ENCODE assay signal across 23 mouse cellular contexts in the genomic region with DNA sequence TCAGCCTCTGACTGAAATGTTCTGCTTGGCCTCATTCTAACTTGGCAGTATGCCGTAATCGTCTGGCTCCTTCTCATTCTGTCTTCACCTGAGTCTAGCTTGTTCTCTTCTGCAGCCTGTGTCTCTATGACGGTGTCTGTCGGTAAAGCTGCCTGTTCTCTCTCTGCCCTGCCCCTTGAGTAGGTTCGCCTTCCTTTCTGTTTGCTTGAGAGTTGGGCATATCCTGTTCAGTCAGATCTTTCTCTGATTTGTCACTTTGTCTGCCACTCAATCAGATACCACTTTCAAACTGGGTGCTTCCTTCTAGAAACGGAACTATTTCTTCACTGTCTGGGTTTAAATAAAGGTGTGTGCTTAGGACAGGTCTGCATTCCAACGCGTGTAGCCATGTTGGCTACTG. TPM values are rescaled to one million over a fixed set of nuclear protein-coding genes. Genes with fewer than 3 reads are reported as not detected.
A peak's percentile ranks its signal among the peaks of the same experiment; 100 is the strongest.
DNase-seq lines count a peak whose midpoint lies in the region; ATAC-seq and TF ChIP-seq lines count a peak whose summit lies in the region.
"Had no signal": no experiment of that assay in that cellular context is flagged by ENCODE, and none has a peak within 500 bp of the region (broad histone marks: within the 10 kb centered on the region; RNA-seq: fewer than 3 reads in every experiment).

No protein-coding gene starts in this region.

- no peak for TF ChIP-seq EP300 in stomach, postnatal 0 days (optimal IDR thresholded peaks at IDR 0.05)

- TF ChIP-seq POLR2A in thymus, adult 2 months (IDR thresholded peaks at IDR 0.05; ENCODE audit: control insufficient read depth, extremely low read depth, insufficient read depth, low read length, poor library complexity), result no peak

- no peak overlapping the region for H3K4me3 ChIP-seq in thymus, adult 2 months (ENCODE audit: control insufficient read depth, insufficient read depth, low read length)
- H3K4me3 ChIP-seq in stomach, postnatal 0 days (ENCODE audit: low read depth, low read length), result no peak overlapping the region
- H3K4me3 ChIP-seq: forebrain, embryonic 15.5 days; hindbrain, embryonic 12.5 days; kidney, embryonic 15.5 days; left cerebral cortex, adult 2 months; liver, embryonic 12.5 days; midbrain, embryonic 12.5 days; neural tube, embryonic 13.5 days had no signal

- ATAC-seq in stomach, postnatal 0 days (ENCODE audit: low FRiP score, low TSS enrichment), result peak; percentile 55
- ATAC-seq in erythroid progenitor cell, adult 5-6 weeks (replicated peaks; ENCODE audit: low FRiP score, poor library complexity, severe bottlenecking), result no peak
- ATAC-seq: forebrain, embryonic 15.5 days; intestine, embryonic 16.5 days; liver, embryonic 12.5 days had no signal

- no peak overlapping the region for H3K9ac ChIP-seq in stomach, postnatal 0 days (ENCODE audit: low read length)
- H3K9ac ChIP-seq: forebrain, embryonic 15.5 days; hindbrain, embryonic 12.5 days; kidney, embryonic 15.5 days; liver, embryonic 12.5 days; lung, embryonic 14.5 days; midbrain, embryonic 12.5 days; neural tube, embryonic 13.5 days had no signal

- no peak for DNase-seq in thymus, adult 2 months
- DNase-seq in thymus, postnatal 36 days, result no peak
- peak; percentile 91 for DNase-seq in CD4-positive, CD25-positive, alpha-beta regulatory T cell, adult 2 months (ENCODE audit: low read depth, low spot score)
- DNase-seq in T-cell, adult 2 months (ENCODE audit: low spot score), result peak; percentile 61
- no peak for DNase-seq in stomach, postnatal 0 days (ENCODE audit: low spot score)
- no peak for DNase-seq in lung, postnatal 4 days
- DNase-seq: adrenal gland, postnatal 10 days; cerebellum, adult 9-10 months; heart, postnatal 14 days; kidney, postnatal 4 days; layer of hippocampus, adult 9-11 months; lung, embryonic 14.5 days had no signal

- H3K9me3 ChIP-seq in stomach, postnatal 0 days (ENCODE audit: control insufficient read depth, low read length), result no peaks in the 10 kb centered on the region
- H3K9me3 ChIP-seq: forebrain, embryonic 15.5 days; hindbrain, embryonic 12.5 days; kidney, embryonic 15.5 days; liver, embryonic 12.5 days; midbrain, embryonic 12.5 days; neural tube, embryonic 13.5 days had no signal

- 88% methylated on average over 8 of the region's 8 CpGs for WGBS in thymus, adult 2 months
- 76% methylated on average over 8 of the region's 8 CpGs for WGBS in stomach, postnatal 0 days

- H3K27ac ChIP-seq in thymus, adult 2 months (ENCODE audit: control insufficient read depth, insufficient read depth, low read length), result 0 out of 2 replicates have a peak overlapping the region, but pooled peaks have one; percentile 18
- H3K27ac ChIP-seq in stomach, postnatal 0 days (replicated peaks), result no peak overlapping the region
- H3K27ac ChIP-seq: forebrain, embryonic 15.5 days; hindbrain, embryonic 12.5 days; kidney, embryonic 15.5 days; left cerebral cortex, adult 2 months; liver, embryonic 12.5 days; macrophage; midbrain, embryonic 12.5 days; neural tube, embryonic 13.5 days had no signal

- peaks cover 19% of the 10 kb centered on the region for H3K36me3 ChIP-seq in thymus, adult 2 months (ENCODE audit: control insufficient read depth, insufficient read depth, low read length)
- H3K36me3 ChIP-seq in stomach, postnatal 0 days (ENCODE audit: control insufficient read depth, insufficient read depth, low read length), result no peaks in the 10 kb centered on the region; the same call in 1 of the 2 replicates

- H3K27me3 ChIP-seq in thymus, adult 2 months (ENCODE audit: control insufficient read depth, insufficient read depth, low read length), result no peaks in the 10 kb centered on the region
- no peaks in the 10 kb centered on the region for H3K27me3 ChIP-seq in stomach, postnatal 0 days (ENCODE audit: control insufficient read depth, insufficient read depth, low read length)
- H3K27me3 ChIP-seq: forebrain, embryonic 15.5 days; hindbrain, embryonic 12.5 days; kidney, embryonic 15.5 days; liver, embryonic 12.5 days; midbrain, embryonic 12.5 days; neural tube, embryonic 13.5 days had no signal

- H3K4me1 ChIP-seq in thymus, adult 2 months (replicated peaks; ENCODE audit: control insufficient read depth, insufficient read depth, low read length), result no peaks in the 10 kb centered on the region; the same call in 1 of the 2 replicates
- no peaks in the 10 kb centered on the region for H3K4me1 ChIP-seq in stomach, postnatal 0 days (replicated peaks; ENCODE audit: control insufficient read depth, insufficient read depth)

- H3K4me2 ChIP-seq in stomach, postnatal 0 days (replicated peaks; ENCODE audit: low read depth), result no peak overlapping the region
- H3K4me2 ChIP-seq: forebrain, embryonic 15.5 days; heart, embryonic 11.5 days; hindbrain, embryonic 12.5 days; kidney, embryonic 15.5 days; liver, embryonic 12.5 days; lung, embryonic 14.5 days; midbrain, embryonic 12.5 days; neural tube, embryonic 13.5 days had no signal

- TF ChIP-seq CTCF in thymus, adult 2 months (IDR thresholded peaks at IDR 0.05; ENCODE audit: borderline replicate concordance, control insufficient read depth, extremely low read depth, insufficient read depth, low read length, poor library complexity), result no peak
- no peak for TF ChIP-seq CTCF in stomach, postnatal 0 days (IDR thresholded peaks at IDR 0.05; ENCODE audit: low read depth)

RNA-seq across cellular contexts. Expression of a gene that starts 4.9 kb away (rescaled TPM):
- 15.5 and 19.1 TPM in 2 replicates for polyA plus RNA-seq in thymus, adult 2 months (2012; rRNA removed)
- polyA plus RNA-seq in stomach, postnatal 0 days (2015; fragmentation: Nextera tagmentation; extraction: Ambion mirVana), result 2.4 and 3.4 TPM in 2 replicates
- total RNA-seq in erythroid progenitor cell, adult 5-6 weeks (2015; ENCODE audit: low replicate concordance), result 34.2 and 39.0 TPM in 2 replicates
- total RNA-seq in erythroid progenitor cell, adult 5-6 weeks (2017; ENCODE audit: low replicate concordance), result 35.3 and 44.8 TPM in 2 replicates

RNA-seq across cellular contexts. Expression of a gene that starts 4.9 kb away (rescaled TPM):
- polyA plus RNA-seq in thymus, adult 2 months (2012; rRNA removed), result 3.8 and 4.7 TPM in 2 replicates
- 11.5 and 12.2 TPM in 2 replicates for polyA plus RNA-seq in stomach, postnatal 0 days (2015; fragmentation: Nextera tagmentation; extraction: Ambion mirVana)
- total RNA-seq in erythroid progenitor cell, adult 5-6 weeks (2015; ENCODE audit: low replicate concordance), result 22.2 and 28.8 TPM in 2 replicates
- 21.1 and 42.5 TPM in 2 replicates for total RNA-seq in erythroid progenitor cell, adult 5-6 weeks (2017; ENCODE audit: low replicate concordance)

RNA-seq across cellular contexts. Expression of a gene that starts 37.5 kb away (rescaled TPM):
- polyA plus RNA-seq in thymus, adult 2 months (2012; rRNA removed), result 5.0 and 5.1 TPM in 2 replicates
- polyA plus RNA-seq in stomach, postnatal 0 days (2015; fragmentation: Nextera tagmentation; extraction: Ambion mirVana), result 25.2 and 27.6 TPM in 2 replicates
- 23.4 and 25.6 TPM in 2 replicates for total RNA-seq in erythroid progenitor cell, adult 5-6 weeks (2015; ENCODE audit: low replicate concordance)
- 19.3 and 32.9 TPM in 2 replicates for total RNA-seq in erythroid progenitor cell, adult 5-6 weeks (2017; ENCODE audit: low replicate concordance)

RNA-seq across cellular contexts. Expression of a gene that starts 54.8 kb away (rescaled TPM):
- polyA plus RNA-seq in thymus, adult 2 months (2012; rRNA removed), result 0.70 and 0.89 TPM in 2 replicates
- polyA plus RNA-seq in stomach, postnatal 0 days (2015; fragmentation: Nextera tagmentation; extraction: Ambion mirVana), result 0.11 and 0.16 TPM in 2 replicates
- total RNA-seq in erythroid progenitor cell, adult 5-6 weeks (2015; ENCODE audit: low replicate concordance), result not detected in 2 replicates
- total RNA-seq in erythroid progenitor cell, adult 5-6 weeks (2017; ENCODE audit: low replicate concordance), result 8.6 TPM in 1 of 2 replicates, not detected in the other
- polyA plus RNA-seq: intestine, embryonic 16.5 days; liver, embryonic 12.5 days; lung, embryonic 14.5 days had no signal

RNA-seq across cellular contexts. Expression of a gene that starts 58.3 kb away (rescaled TPM):
- polyA plus RNA-seq in thymus, adult 2 months (2012; rRNA removed), result 7.7 and 8.9 TPM in 2 replicates
- 75.9 and 82.4 TPM in 2 replicates for polyA plus RNA-seq in stomach, postnatal 0 days (2015; fragmentation: Nextera tagmentation; extraction: Ambion mirVana)
- 28.1 and 64.1 TPM in 2 replicates for total RNA-seq in erythroid progenitor cell, adult 5-6 weeks (2015; ENCODE audit: low replicate concordance)
- 53.4 and 71.4 TPM in 2 replicates for total RNA-seq in erythroid progenitor cell, adult 5-6 weeks (2017; ENCODE audit: low replicate concordance)

Comparison
In these comparisons a context has a peak if more than half of its experiments do, and no peak if none do; other contexts are left out.
1. DNase-seq: peak in CD4-positive, CD25-positive, alpha-beta regulatory T cell, adult 2 months (single experiment) and T-cell, adult 2 months (single experiment); none in thymus, adult 2 months (single experiment), thymus, postnatal 36 days (0 of 2), stomach, postnatal 0 days (single experiment) and lung, postnatal 4 days (0 of 2).